Mouse (Mus musculus) E14TG2a.4 (cell line): ENCODE data around the gene Gm13290.
"Not testable (repeated sequence)": the region's sequence is repeated elsewhere in the genome, so short reads cannot be mapped to it uniquely, and the experiment has no call there.

Source experiments
- CTCF ChIP-seq: conservative IDR thresholded peaks from 2 replicates; pipeline ENCODE4 v1.5.1; 2014; ENCODE audit warnings: low read length
- POU5F1 ChIP-seq: IDR thresholded peaks from 2 replicates; pipeline ENCODE4 v1.6.1; 2014; ENCODE audit warnings: low read length, borderline replicate concordance

DNA sequence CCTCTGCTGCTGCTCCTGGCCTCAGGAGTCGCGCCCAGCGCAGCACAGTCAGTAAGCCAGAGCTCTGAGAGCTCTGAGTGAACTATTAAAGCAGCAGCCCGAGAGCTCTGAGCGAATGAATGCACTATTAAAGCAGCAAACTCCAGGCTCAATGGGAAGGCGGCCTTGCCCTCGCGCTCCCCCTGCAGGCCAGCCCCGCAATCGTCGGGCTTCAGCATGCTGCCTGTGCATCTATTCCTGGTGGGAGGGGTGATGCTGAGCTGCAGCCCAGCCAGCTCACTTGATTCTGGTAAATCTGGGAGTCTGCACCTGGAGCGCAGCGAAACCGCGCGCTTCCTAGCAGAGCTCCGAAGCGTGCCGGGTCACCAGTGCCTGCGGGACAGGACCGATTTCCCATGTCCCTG lies 16.0 kb upstream of the Gm13290 start:
- TF ChIP-seq CTCF, POU5F1: not testable (repeated sequence)
